Mouse (Mus musculus) induced T-regulatory cell, adult 2 months (primary cell): ENCODE measurements around the gene Lrrc74a.

ENCODE experiments used
- DNase-seq: peaks from one replicate; pipeline ENCODE4 v3.0.0-alpha.2; 2012; ENCODE audit warnings: low read depth

The Lrrc74a gene

DNA sequence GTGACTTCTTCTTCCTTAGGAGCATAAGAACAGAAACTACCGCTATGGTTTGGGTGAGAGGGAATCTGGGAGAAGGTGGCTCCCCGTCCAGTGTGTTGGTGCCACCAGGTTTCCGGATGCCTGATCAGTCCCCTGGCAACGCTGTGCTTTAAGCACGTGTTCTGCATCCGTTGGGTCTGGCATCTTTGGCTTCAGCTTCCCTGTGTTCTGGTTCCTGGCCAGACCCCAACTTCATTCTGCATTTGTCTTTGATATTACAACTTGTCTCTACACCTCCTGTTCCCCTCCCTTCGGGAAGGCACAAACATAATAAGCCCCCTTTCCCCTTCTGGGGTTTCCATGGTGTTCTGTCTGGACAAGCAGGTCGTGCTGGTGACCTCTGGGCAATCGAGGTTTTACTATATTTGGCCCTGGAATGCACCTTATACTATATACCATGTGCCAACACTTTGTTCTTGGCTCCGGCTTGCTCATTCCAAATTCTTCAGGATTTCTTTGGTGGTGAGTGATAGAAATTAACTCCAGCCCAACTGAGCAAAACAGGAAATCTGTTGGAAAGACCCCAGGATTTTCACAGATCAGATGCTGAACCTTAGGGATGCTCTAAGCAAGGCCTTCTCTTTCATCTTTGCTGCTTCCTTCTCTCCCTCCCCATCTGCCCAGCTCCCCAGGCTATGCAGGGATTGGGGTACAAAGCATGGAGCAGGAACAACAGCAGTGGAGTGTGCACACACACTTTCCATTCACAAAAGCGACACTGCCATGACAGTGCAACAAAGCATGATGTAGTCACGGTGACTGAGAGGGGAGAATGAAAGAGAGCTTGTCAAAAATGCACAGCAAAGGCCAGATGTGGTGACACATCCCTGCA lies 52.2 kb downstream of the Lrrc74a start:
- no peak for DNase-seq

- peak; percentile 22 for DNase-seq
Measured at GRCm38 (mm10) chr12:86787020-86787553, 52.9 kb downstream of the Lrrc74a start.

DNA sequence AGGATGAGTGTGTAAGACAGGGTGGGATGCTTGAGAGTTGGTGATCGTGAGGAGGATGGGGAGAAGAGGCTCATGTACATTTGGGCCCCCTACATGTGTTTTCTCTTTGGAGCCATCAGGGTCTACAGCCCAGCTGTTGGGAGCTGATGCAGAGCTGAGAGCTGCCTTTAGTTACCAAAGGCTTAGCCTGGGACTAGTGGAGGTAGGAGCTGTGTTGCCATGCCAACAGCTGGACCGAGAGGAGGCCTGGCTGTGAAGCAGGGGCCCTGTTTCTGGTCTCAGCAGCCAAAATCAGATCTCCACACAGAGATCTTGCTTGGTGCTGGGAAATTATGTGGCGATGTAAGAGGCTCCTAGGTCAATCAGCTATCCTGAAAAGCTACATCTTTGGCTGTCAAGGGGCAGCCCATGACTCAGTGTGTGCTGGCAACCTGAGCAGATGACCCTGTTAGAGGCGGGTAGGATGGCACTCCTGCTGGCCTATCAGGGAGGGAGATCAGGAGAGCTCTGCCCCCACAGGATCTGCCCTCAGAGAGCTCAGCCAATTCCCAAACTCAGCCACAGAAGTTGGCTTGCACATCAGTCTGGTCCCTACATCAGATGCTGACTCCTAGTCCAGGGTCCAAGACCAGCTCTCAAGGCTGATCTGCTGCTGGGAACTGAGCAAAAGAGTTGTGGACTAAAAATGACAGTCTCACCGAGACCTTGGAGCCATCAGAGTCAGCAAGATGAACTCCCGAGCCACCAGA lies 56.1 kb downstream of the Lrrc74a start:
- DNase-seq: no peak

DNA sequence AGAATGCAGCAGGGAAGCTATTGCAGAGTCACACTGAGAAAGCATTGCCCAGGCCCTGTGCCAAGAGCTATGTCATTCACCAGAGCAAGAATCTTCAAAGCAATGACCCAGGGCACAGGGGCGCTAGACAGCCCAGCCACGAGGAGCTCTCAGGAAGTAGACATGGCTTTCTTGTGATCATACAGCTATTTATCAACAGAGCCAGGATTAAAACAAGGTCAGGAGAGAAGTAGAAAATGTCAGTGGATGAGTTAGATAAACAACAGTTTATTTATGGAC lies 56.6 kb downstream of the Lrrc74a start:
- DNase-seq: no peak

GRCm38 (mm10) chr12:86791987-86792386 lies 57.8 kb downstream of the Lrrc74a start:
- no peak for DNase-seq

DNA sequence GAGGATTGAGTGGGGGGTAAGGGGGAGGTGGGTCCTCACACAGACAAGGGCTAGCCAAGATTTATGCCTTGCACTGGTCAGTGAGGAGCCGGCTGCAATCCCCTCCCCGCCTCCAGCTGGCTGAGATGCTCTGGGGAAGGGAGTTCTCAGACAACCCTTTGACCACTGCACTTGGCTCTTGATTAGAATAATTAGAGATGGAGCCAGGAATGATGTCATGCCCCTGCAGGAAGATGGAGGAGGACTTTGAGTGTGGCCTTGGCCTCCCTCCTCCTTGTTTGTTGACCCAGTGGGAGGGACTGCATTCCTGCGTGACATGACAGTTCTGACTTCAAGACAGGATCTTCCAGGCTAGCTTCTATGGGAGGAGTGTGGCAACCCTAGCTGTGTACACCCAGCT lies 59.7 kb downstream of the Lrrc74a start:
- no peak for DNase-seq

GRCm38 (mm10) chr12:86794331-86794730 lies 60.2 kb downstream of the Lrrc74a start:
- no peak for DNase-seq

- DNase-seq: no peak
Measured at GRCm38 (mm10) chr12:86795076-86795837, 61.1 kb downstream of the Lrrc74a start.

GRCm38 (mm10) chr12:86795838-86796232 lies 61.7 kb downstream of the Lrrc74a start:
- peak; percentile 97 for DNase-seq

- DNase-seq: no peak
Measured at GRCm38 (mm10) chr12:86796351-86796750, 62.2 kb downstream of the Lrrc74a start.

DNA sequence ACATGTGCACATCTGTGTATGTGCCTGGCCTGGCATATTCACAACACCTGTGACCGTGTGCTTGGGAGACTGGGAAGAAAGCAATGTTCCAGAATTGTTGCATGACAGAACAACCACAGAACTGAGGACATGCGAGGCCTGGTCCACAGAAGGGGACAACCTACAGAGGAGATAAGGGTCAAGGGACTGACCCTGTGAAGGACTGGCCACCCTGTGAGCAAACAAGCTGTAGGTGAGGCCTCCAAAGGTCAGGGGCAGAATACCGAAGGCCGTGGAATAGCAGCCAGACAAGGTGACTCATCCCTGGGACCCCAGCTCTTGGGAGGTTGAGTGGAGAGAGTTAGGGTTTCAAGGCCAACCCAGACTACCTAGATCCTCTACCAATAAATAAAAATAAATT lies 63.6 kb downstream of the Lrrc74a start:
- no peak for DNase-seq

DNA sequence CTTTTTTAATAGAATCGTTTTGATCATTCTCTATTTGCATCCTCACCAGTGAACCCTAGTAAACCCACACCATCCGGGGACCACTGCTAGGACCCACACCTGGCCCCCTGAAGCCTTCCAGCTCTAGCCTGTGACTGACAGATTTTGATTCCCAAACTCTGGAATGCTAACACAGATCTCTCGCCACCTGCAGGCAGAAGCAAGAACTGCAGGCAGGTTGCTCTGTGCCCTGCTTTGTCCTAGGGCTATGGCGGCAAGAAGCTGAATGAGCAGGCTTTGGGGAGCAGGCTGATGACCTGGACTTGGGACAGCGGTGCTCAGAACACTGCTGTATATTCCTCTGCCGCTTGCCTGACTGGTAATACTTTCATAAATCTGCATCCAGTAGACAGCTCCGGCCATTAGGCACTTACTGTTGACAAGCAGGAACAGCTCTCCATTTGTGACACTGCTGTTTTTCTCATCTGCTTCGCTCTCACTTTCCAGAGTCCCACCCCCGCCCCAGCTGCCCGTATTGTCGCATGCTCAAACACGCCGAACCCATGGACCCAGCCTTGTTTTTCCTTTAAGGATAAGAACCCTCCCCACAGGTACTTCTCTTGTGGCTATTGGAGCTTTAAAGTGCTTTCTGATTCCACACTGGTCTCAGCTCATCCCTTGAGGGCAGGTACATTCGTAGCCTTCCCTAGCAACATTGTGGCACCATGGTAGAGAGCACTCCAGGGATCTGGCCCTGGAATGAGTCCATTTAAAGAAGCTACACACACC lies 64.8 kb downstream of the Lrrc74a start:
- DNase-seq: peak; percentile 69

DNA sequence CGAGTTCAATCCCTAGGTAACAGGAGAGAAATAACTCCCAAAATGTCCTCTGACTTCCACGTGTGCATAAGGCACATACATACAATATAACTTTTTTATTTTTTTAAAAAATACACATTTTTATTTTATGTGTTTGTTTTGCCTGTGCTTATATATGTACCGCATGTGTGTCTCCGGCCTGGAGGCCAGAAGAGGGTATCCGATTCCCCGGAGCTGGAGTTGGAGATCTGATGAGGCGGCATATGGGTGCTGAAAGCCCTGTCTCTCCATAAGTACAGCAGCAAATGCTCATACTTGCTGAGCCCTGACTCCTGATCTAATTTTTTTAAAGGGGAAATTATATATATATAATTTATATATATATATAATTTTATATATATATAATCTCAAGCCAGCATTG lies 65.6 kb downstream of the Lrrc74a start:
- no peak for DNase-seq

DNA sequence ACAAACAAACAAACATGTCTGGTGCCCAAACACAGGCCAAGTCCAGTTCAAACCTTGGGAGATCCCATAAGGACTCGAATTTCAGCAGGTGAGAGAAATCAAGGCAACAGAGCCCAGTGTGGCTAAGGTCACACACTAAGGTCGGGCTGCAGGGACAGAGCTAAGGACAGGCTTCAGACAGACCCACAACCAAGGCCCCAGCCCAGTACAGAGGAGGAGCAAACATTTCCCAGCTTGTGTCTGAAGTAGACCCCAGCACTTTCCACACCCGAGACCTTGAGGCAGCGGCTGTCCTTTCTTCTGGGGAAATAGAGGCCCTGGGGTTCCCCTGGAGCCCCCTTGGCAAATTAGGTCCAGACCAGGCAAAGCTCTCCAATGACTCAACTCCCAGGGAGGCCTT lies 66.2 kb downstream of the Lrrc74a start:
- no peak for DNase-seq

DNA sequence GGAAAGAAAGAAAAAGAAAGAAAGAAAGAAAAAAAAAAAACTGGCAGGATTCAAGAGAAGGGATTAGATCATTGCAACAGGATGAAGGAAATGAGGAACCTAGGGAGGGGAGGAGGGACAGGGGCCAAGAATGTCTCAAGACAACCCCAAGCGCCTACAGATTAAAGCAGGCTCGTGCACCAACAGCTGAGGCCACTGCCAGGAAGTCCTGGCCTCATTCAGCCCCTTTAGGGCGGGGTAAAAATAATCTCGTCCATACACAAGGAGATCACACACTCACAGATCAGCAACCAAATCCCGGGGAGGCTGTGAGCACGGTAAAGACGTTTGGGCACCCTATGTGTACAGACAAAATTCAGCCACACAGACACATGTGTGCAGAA lies 66.6 kb downstream of the Lrrc74a start:
- peak; percentile 81 for DNase-seq

- DNase-seq: peak; percentile 84
Measured at GRCm38 (mm10) chr12:86801148-86802004, 67.2 kb downstream of the Lrrc74a start.

DNA sequence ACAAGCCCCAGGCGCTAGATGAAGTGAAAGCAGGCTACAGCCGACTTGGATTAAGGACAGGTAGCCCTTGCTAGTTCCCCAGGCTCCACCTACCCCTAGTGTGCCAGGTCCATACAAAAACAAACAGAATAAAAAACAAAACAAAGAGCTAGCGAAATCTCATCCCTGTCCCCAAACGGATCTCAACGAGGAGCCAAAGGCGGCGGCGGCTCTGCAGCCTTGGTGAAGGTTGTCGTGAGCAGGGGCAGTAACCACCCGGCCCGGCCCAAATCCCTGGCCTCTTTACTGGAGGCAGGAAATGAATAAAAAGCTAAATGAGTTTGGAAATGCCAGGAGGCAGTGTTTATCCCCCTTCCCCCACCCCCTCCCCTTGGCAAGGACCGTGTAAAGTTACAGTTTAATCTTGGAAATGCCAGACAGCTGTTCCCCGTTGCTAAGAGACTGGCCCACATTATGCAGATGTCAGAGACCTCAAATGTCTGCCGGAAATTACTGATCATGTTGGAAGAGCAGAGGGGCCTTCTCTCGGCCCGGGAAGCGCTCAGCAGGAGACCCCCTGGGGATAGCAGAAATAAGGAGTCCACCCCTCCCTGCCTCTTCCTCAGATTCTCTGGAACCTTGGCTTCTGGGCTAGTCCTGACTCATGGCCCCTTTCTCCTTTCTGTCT lies 68.0 kb downstream of the Lrrc74a start:
- peak; percentile 82 for DNase-seq

- DNase-seq: no peak
Measured at GRCm38 (mm10) chr12:86802899-86803298, 68.7 kb downstream of the Lrrc74a start.

DNA sequence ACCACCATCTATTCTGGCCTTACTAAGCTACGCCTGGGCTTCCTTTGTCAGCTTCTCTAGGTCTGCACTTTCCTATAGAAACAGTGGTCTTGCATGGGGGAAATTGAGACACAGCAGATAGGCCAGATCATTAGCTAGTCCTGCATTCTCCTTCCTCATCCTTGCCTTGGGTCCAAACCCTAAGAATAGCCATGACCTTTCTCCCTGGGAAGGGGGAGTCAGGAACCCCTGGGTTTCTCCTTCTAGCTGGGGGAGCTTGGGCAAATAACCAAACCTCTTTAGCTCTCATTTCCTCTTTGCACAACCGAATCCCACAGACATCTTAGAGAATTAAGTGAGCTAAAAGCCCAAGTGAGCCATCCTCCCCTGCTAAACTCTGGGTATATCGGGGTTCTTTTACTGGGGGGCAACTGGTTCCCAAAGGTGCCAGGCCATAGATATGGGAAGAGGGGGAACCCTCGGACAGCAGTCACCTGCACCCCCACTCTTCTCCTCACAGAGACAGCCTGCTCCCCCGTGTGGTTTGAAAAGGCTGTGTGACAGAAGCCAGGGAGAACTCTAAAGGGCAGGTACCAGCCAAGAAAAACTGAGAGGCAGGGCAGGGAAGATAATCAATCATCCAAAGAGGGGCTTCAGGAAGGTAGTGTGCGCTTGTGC lies 69.6 kb downstream of the Lrrc74a start:
- peak; percentile 52 for DNase-seq

GRCm38 (mm10) chr12:86804308-86804700 lies 70.1 kb downstream of the Lrrc74a start:
- DNase-seq: no peak
